Mouse (Mus musculus): ENCODE data around the gene Gm49510.

DNA sequence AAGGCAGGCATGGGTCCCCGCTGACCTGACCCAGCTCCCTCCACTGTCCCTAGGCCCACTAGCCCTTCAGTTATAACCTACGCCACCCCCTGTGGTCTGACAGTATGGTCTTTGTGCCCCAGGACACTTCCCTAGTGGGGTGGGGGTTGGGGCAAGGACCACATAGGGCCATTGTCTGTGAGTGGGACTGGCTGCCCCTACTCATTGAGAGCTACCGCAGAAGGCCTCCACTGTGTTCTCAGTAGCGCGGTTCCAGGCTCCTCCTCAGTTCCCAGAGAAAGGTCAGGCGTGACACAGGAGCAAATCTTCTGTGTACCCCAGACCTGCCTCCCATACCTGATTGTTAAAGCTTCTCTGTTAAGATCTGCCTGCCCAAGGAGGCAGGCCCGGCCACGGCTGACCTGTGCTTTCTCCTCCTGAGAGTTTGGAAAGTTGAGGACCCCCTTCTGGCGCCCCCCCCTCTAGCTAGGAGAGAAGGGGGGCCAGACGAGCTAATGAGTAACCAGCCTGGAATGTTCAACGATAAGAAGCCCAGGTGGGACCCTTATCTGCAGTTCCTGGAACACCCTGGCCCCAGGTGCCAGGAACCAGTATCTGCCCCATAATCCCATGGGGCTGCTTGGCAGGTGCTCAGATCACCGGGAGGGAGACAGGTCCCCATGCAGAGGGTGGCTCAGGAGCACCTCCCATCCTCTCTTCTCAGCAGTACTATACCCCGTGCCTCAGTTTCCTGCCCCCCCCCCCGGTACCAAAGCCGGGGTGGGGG is 49.2 kb upstream of the Gm49510 start:
- TF ChIP-seq CTCF (IDR thresholded peaks at IDR 0.05; ENCODE audit: low read depth, low read length), result no peak
- no peak for TF ChIP-seq EP300 (IDR thresholded peaks at IDR 0.05; ENCODE audit: insufficient read depth, low read depth, low read length)

Measured in ES-Bruce4 (cell line).